Mouse (Mus musculus): ENCODE data around the gene Hlx.

DNA sequence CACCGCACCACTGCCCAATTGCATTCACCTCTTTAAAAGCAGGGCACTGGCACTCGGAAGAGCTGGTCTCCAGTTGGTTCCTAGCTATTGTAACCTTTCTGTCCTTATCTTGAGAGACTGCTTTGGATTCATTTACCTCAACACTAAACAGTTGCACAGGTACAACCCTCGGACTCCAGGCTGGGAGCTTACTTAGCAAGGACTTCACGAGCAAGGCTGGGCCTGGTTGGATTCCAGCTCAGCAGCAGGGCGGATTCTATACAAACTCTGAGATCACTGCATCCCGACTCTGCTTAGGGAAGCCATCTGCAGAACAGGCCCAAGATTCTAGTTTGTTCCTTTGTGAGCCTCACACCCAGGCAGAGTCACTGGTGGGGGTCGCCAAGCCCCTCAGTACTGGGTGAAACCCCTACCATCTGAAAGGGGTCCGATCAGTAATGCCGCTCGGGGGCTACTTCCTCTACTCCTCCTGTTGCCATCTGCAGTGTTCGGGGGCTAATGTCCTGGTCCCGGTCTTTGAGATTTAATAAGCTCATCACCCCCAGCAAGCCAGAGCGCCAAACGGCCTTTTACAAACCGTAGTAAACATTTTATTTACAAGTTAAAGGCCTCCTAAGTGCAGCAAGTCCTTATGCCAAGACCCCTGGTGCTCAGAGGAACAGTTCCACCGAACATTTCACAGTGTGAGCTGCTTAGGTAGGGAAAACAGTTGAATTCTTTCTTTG, 5.7 kb downstream of the Hlx start:
- TF ChIP-seq POLR2A (IDR thresholded peaks at IDR 0.05; ENCODE audit: control insufficient read depth in 1 of 2, insufficient read depth in 1 of 2, low read depth in 1 of 2, low read length in 2 of 2, poor library complexity in 1 of 2), result no peak
- no peak for TF ChIP-seq CTCF (IDR thresholded peaks at IDR 0.05 in 2 of 3, conservative IDR thresholded peaks at IDR 0.05 in 1 of 3; ENCODE audit: control insufficient read depth in 1 of 3, insufficient read depth in 1 of 3, low read depth in 2 of 3, low read length in 3 of 3, poor library complexity in 1 of 3, severe bottlenecking in 1 of 3)
- TF ChIP-seq ZMIZ1 (IDR thresholded peaks at IDR 0.05; ENCODE audit: low read depth, low read length), result no peak
- no peak for TF ChIP-seq RCOR1 (IDR thresholded peaks at IDR 0.05; ENCODE audit: low read depth, low read length)
- TF ChIP-seq TAL1 (IDR thresholded peaks at IDR 0.05; ENCODE audit: low read length), result no peak
- no peak for TF ChIP-seq EP300 (IDR thresholded peaks at IDR 0.05; ENCODE audit: low read depth in 1 of 2, low read length in 2 of 2)
- no peak for TF ChIP-seq ZKSCAN1 (IDR thresholded peaks at IDR 0.05; ENCODE audit: low read depth, low read length)
- no peak for TF ChIP-seq RAD21 (IDR thresholded peaks at IDR 0.05; ENCODE audit: low read depth, low read length)

All from MEL (cell line).